Mouse (Mus musculus): ENCODE data around the gene Fam241a.
A peak's percentile ranks its signal among the peaks of the same experiment; 100 is the strongest.

The Fam241a gene

GRCm38 (mm10) chr3:127895792-127896541 lies at the start of gene Fam241a:
Gene Fam241a, minus strand, starts transcription at chr3:127896324.
- DNase-seq (ENCODE audit: low spot score in 2 of 2), result peak; percentile 88 to 89

GRCm38 (mm10) chr3:127932453-127932852 lies 36.3 kb upstream of the Fam241a start:
- DNase-seq (ENCODE audit: low spot score in 2 of 2), result no peak

- no peak for DNase-seq (ENCODE audit: low spot score in 2 of 2)
Observed at GRCm38 (mm10) chr3:127930326-127931012, 34.3 kb upstream of the Fam241a start.

GRCm38 (mm10) chr3:127929921-127930320 lies 33.8 kb upstream of the Fam241a start:
- peak; percentile 4 to 22 for DNase-seq (ENCODE audit: low spot score in 2 of 2)

- no peak for DNase-seq (ENCODE audit: low spot score in 2 of 2)
Observed at GRCm38 (mm10) chr3:127926635-127927183, 30.6 kb upstream of the Fam241a start.

- DNase-seq (ENCODE audit: low spot score in 2 of 2), result no peak
Observed at GRCm38 (mm10) chr3:127924464-127924863, 28.3 kb upstream of the Fam241a start.

- DNase-seq (ENCODE audit: low spot score in 2 of 2), result no peak
Observed at GRCm38 (mm10) chr3:127923183-127923582, 27.1 kb upstream of the Fam241a start.

GRCm38 (mm10) chr3:127922125-127922524 lies 26.0 kb upstream of the Fam241a start:
- DNase-seq (ENCODE audit: low spot score in 2 of 2), result no peak

- DNase-seq (ENCODE audit: low spot score in 2 of 2), result no peak
Observed at GRCm38 (mm10) chr3:127917999-127918661, 22.0 kb upstream of the Fam241a start.

GRCm38 (mm10) chr3:127917549-127917948 lies 21.4 kb upstream of the Fam241a start:
- no peak for DNase-seq (ENCODE audit: low spot score in 2 of 2)

- DNase-seq (ENCODE audit: low spot score in 2 of 2), result no peak
Observed at GRCm38 (mm10) chr3:127915656-127916334, 19.7 kb upstream of the Fam241a start.

- peak; percentile 35 to 46 for DNase-seq (ENCODE audit: low spot score in 2 of 2)
Observed at GRCm38 (mm10) chr3:127913885-127914709, 18.0 kb upstream of the Fam241a start.

GRCm38 (mm10) chr3:127909941-127910340 lies 13.8 kb upstream of the Fam241a start:
- DNase-seq (ENCODE audit: low spot score in 2 of 2), result no peak

GRCm38 (mm10) chr3:127894981-127895779 lies 944 bp downstream of the Fam241a start:
- DNase-seq (ENCODE audit: low spot score in 2 of 2), result no peak

GRCm38 (mm10) chr3:127893902-127894301 lies 2.2 kb downstream of the Fam241a start:
- DNase-seq (ENCODE audit: low spot score in 2 of 2), result peak in 1 of 2 experiments; percentile 12

- no peak for DNase-seq (ENCODE audit: low spot score in 2 of 2)
Observed at GRCm38 (mm10) chr3:127891906-127892305, 4.2 kb downstream of the Fam241a start.

- no peak for DNase-seq (ENCODE audit: low spot score in 2 of 2)
Observed at GRCm38 (mm10) chr3:127890008-127890407, 6.1 kb downstream of the Fam241a start.

GRCm38 (mm10) chr3:127889570-127889969 lies 6.6 kb downstream of the Fam241a start:
- no peak for DNase-seq (ENCODE audit: low spot score in 2 of 2)

- no peak for DNase-seq (ENCODE audit: low spot score in 2 of 2)
Observed at GRCm38 (mm10) chr3:127881684-127882083, 14.4 kb downstream of the Fam241a start.

- no peak for DNase-seq (ENCODE audit: low spot score in 2 of 2)
Observed at GRCm38 (mm10) chr3:127879968-127880367, 16.2 kb downstream of the Fam241a start.

All from heart, adult 9 months (tissue).